Mouse (Mus musculus) right cerebral cortex, adult 18-20 months (tissue): ENCODE measurements around the gene Kdm4c.
"Not testable (repeated sequence)": the region's sequence is repeated elsewhere in the genome, so short reads cannot be mapped to it uniquely, and the experiment has no call there.

Experiments
- DNase-seq: peaks from one replicate; pipeline ENCODE4 v3.0.0; 2022; ENCODE audit warnings: mixed read lengths

Kdm4c gene

GRCm38 (mm10) chr4:74242176-74242575, at the start of gene Kdm4c:
Gene Kdm4c (plus strand): TSS chr4:74242497.
- no peak for DNase-seq

- no peak for DNase-seq
These were observed 41.0 kb upstream of the Kdm4c start for GRCm38 (mm10) chr4:74201281-74201811.

- not testable (repeated sequence) for DNase-seq
These were observed 20.5 kb upstream of the Kdm4c start for GRCm38 (mm10) chr4:74221780-74222179.

GRCm38 (mm10) chr4:74222360-74222759, 19.9 kb upstream of the Kdm4c start:
- DNase-seq, result no peak

- DNase-seq, result no peak
These were observed 18.1 kb upstream of the Kdm4c start for GRCm38 (mm10) chr4:74224210-74224609.

- no peak for DNase-seq
These were observed 11.3 kb upstream of the Kdm4c start for GRCm38 (mm10) chr4:74230994-74231393.

- peak; percentile 53 for DNase-seq
These were observed 10.9 kb upstream of the Kdm4c start for GRCm38 (mm10) chr4:74231405-74231804.

GRCm38 (mm10) chr4:74233534-74233933, 8.8 kb upstream of the Kdm4c start:
- no peak for DNase-seq

GRCm38 (mm10) chr4:74251348-74252244, 9.3 kb downstream of the Kdm4c start:
- peak; percentile 98 for DNase-seq

GRCm38 (mm10) chr4:74252245-74253105, 10.2 kb downstream of the Kdm4c start:
- DNase-seq, result peak; percentile 58

GRCm38 (mm10) chr4:74257882-74258281, 15.6 kb downstream of the Kdm4c start:
- DNase-seq, result no peak

- DNase-seq, result no peak
These were observed 16.2 kb downstream of the Kdm4c start for GRCm38 (mm10) chr4:74258538-74258937.

- DNase-seq, result no peak
These were observed 17.0 kb downstream of the Kdm4c start for GRCm38 (mm10) chr4:74259331-74259730.

GRCm38 (mm10) chr4:74261879-74262278, 19.6 kb downstream of the Kdm4c start:
- DNase-seq, result no peak

- peak; percentile 17 for DNase-seq
These were observed 22.2 kb downstream of the Kdm4c start for GRCm38 (mm10) chr4:74264428-74264955.

GRCm38 (mm10) chr4:74271180-74271579, 28.9 kb downstream of the Kdm4c start:
- no peak for DNase-seq

GRCm38 (mm10) chr4:74277486-74277885, 35.2 kb downstream of the Kdm4c start:
- no peak for DNase-seq

GRCm38 (mm10) chr4:74280170-74280569, 37.9 kb downstream of the Kdm4c start:
- no peak for DNase-seq

- DNase-seq, result no peak
These were observed 45.6 kb downstream of the Kdm4c start for GRCm38 (mm10) chr4:74287851-74288250.

GRCm38 (mm10) chr4:74294726-74295125, 52.4 kb downstream of the Kdm4c start:
- DNase-seq, result no peak

- no peak for DNase-seq
These were observed 63.2 kb downstream of the Kdm4c start for GRCm38 (mm10) chr4:74305315-74306105.

- no peak for DNase-seq
These were observed 68.8 kb downstream of the Kdm4c start for GRCm38 (mm10) chr4:74311135-74311534.
